Mouse (Mus musculus) liver, postnatal 0 days (tissue): ENCODE measurements at regions not wholly inside any gene's neighbourhood (a gene's known extent, or its start where the extent isn't known, plus 50 kb on each side); places are given as distances from the start of the nearest gene placed in this dataset.

Experiments used
- ATAC-seq: fragments of 200-750 bp; cut with Nextera tagmentation; 2 replicates; pipeline ENCODE4 v1.8.0; 2017; ENCODE audit warnings: mild to moderate bottlenecking, moderate library complexity
- DNase-seq: peaks from one replicate; pipeline ENCODE4 v3.0.0-alpha.2; 2016
- H3K27ac ChIP-seq: fragments of 300-500 bp; sonication (generic); 2 replicates; pipeline ENCODE4 v1.5.1; 2014; ENCODE audit warnings: antibody characterized with exemption, moderate library complexity, mild to moderate bottlenecking, low read depth
- H3K27me3 ChIP-seq: fragments of 300-500 bp; sonication (generic); 2 replicates; pipeline ENCODE4 v1.6.1; 2014; ENCODE audit warnings: low read length, control low read depth, mixed read lengths; ENCODE audit not compliant: insufficient read depth
- H3K36me3 ChIP-seq: fragments of 300-500 bp; sonication (generic); replicated peaks from 2 replicates; pipeline ENCODE4 v1.6.1; 2014; ENCODE audit warnings: mild to moderate bottlenecking, control low read depth, low read length, moderate library complexity, mixed read lengths; ENCODE audit not compliant: insufficient read depth
- H3K4me1 ChIP-seq: fragments of 300-500 bp; sonication (generic); 2 replicates; pipeline ENCODE4 v1.6.1; 2014; ENCODE audit warnings: antibody characterized with exemption, mild to moderate bottlenecking, control low read depth; ENCODE audit not compliant: insufficient read depth
- H3K4me2 ChIP-seq: fragments of 300-500 bp; sonication (generic); 2 replicates; pipeline ENCODE4 v1.6.1; 2014; ENCODE audit warnings: low read depth, mild to moderate bottlenecking, low read length, moderate library complexity, mixed read lengths
- H3K4me3 ChIP-seq: fragments of 300-500 bp; sonication (generic); 2 replicates; pipeline ENCODE4 v1.5.1; 2014; ENCODE audit warnings: low read depth, low read length
- H3K9ac ChIP-seq: fragments of 300-500 bp; sonication (generic); replicated peaks from 2 replicates; pipeline ENCODE4 v1.6.1; 2014; ENCODE audit warnings: mild to moderate bottlenecking, moderate library complexity
- H3K9me3 ChIP-seq: fragments of 300-500 bp; sonication (generic); 2 replicates; pipeline ENCODE4 v1.6.1; 2016; ENCODE audit warnings: mild to moderate bottlenecking, control low read depth, low read length, mixed read lengths
- CTCF ChIP-seq: sonication (generic); IDR thresholded peaks from 2 replicates; pipeline ENCODE4 v1.5.1; 2016; ENCODE audit warnings: antibody characterized with exemption, low read depth
- EP300 ChIP-seq: IDR thresholded peaks from 2 replicates; pipeline ENCODE4 v1.6.1; 2016; ENCODE audit warnings: antibody characterized with exemption, low read depth, mild to moderate bottlenecking
- WGBS: fragments of 180-500 bp; shearing (Covaris S2); extraction: QIAGEN DNeasy Blood & Tissue Kit; methylation state at CpG from one replicate; pipeline ENCODE4 v1.1.7; 2014; ENCODE audit not compliant: insufficient replicate concordance; 5-methylcytosine and 5-hydroxymethylcytosine counted together
- microRNA counts: library from miRNA; unstranded; fragments of <30 nt; microRNA quantifications from one replicate; lab custom pipeline; 2015
- microRNA-seq: library from miRNA; unstranded; fragments of <30 nt; microRNA quantifications from one replicate; pipeline ENCODE4, GENCODE M21; 2016

GRCm38 (mm10) chr6:31339122-31339947 lies 59.2 kb upstream of the Mkln1 start:
- no peak overlapping the region for H3K4me2 ChIP-seq

GRCm38 (mm10) chr6:31339948-31340250 lies 58.6 kb upstream of the Mkln1 start:
- Histone ChIP-seq H3K4me2 (no peak overlapping the region), H3K9me3 (no peaks in the 10 kb centered on the region), H3K4me3 (no peak overlapping the region), H3K9ac (no peak overlapping the region), H3K27ac (no peak overlapping the region), H3K36me3 (no peaks in the 10 kb centered on the region), H3K27me3 (no peaks in the 10 kb centered on the region), H3K4me1 (no peaks in the 10 kb centered on the region)
- no peak for DNase-seq
- TF ChIP-seq CTCF (no peak), EP300 (no peak)
- WGBS, result 17% methylated on average over 1 of the region's 1 CpGs
- ATAC-seq, result no peak

More at GRCm38 (mm10) chr6:31339122-31339947, 59.2 kb upstream of the Mkln1 start:
- no peaks in the 10 kb centered on the region for H3K9me3 ChIP-seq
- 59% methylated on average over 13 of the region's 13 CpGs for WGBS
- no peaks in the 10 kb centered on the region for H3K27me3 ChIP-seq
- no peak overlapping the region for H3K9ac ChIP-seq
- no peaks in the 10 kb centered on the region for H3K36me3 ChIP-seq
- H3K4me3 ChIP-seq, result no peak overlapping the region
- no peak overlapping the region for H3K27ac ChIP-seq
- TF ChIP-seq CTCF (no peak), EP300 (no peak)
- H3K4me1 ChIP-seq, result no peaks in the 10 kb centered on the region
- ATAC-seq (no peak), DNase-seq (no peak)

GRCm38 (mm10) chr6:31345366-31346084 lies 53.0 kb upstream of the Mkln1 start:
- 62% methylated on average over 10 of the region's 10 CpGs for WGBS

GRCm38 (mm10) chr6:31348333-31348732 lies 50.2 kb upstream of the Mkln1 start:
- H3K4me1 ChIP-seq, result no peaks in the 10 kb centered on the region
- no peak overlapping the region for H3K4me3 ChIP-seq
- H3K9me3 ChIP-seq, result no peaks in the 10 kb centered on the region
- TF ChIP-seq EP300 (no peak), CTCF (no peak)
- H3K27ac ChIP-seq, result no peak overlapping the region
- H3K4me2 ChIP-seq, result no peak overlapping the region
- H3K9ac ChIP-seq, result no peak overlapping the region
- 82% methylated on average over 4 of the region's 4 CpGs for WGBS
- no peaks in the 10 kb centered on the region for H3K27me3 ChIP-seq
- no peaks in the 10 kb centered on the region for H3K36me3 ChIP-seq
- DNase-seq (no peak), ATAC-seq (no peak)

More at GRCm38 (mm10) chr6:31345366-31346084, 53.0 kb upstream of the Mkln1 start:
- Histone ChIP-seq H3K4me2 (no peak overlapping the region), H3K9ac (no peak overlapping the region), H3K36me3 (no peaks in the 10 kb centered on the region), H3K4me1 (no peaks in the 10 kb centered on the region), H3K9me3 (no peaks in the 10 kb centered on the region), H3K4me3 (no peak overlapping the region), H3K27me3 (no peaks in the 10 kb centered on the region), H3K27ac (no peak overlapping the region)
- ATAC-seq (0 out of 2 replicates have a peak, but pooled peaks have one; percentile 17), DNase-seq (no peak)
- TF ChIP-seq EP300 (peak; percentile 43; the same call in 1 of the 2 replicates), CTCF (no peak)

MicroRNA genes in the stretch of these regions (microRNA counts, 519-probe panel; counts per million panel counts)
- microRNA mmu-miR-29a (lab: Ali Mortazavi, UCI), result 6,042 counts per million, percentile 70 among the panel's probes with 10 or more counts

Small RNAs in the stretch of these regions (microRNA-seq; reads per million reads assigned to microRNA genes)
- gene Mir29a, result 1,171 reads per million, percentile 74 among the genes with 10 or more reads in this experiment
- 10.5 reads per million, percentile 19 among the genes with 10 or more reads in this experiment for gene Mir29b-1
